Mouse (Mus musculus): ENCODE results near the gene Gdi1.

DNA sequence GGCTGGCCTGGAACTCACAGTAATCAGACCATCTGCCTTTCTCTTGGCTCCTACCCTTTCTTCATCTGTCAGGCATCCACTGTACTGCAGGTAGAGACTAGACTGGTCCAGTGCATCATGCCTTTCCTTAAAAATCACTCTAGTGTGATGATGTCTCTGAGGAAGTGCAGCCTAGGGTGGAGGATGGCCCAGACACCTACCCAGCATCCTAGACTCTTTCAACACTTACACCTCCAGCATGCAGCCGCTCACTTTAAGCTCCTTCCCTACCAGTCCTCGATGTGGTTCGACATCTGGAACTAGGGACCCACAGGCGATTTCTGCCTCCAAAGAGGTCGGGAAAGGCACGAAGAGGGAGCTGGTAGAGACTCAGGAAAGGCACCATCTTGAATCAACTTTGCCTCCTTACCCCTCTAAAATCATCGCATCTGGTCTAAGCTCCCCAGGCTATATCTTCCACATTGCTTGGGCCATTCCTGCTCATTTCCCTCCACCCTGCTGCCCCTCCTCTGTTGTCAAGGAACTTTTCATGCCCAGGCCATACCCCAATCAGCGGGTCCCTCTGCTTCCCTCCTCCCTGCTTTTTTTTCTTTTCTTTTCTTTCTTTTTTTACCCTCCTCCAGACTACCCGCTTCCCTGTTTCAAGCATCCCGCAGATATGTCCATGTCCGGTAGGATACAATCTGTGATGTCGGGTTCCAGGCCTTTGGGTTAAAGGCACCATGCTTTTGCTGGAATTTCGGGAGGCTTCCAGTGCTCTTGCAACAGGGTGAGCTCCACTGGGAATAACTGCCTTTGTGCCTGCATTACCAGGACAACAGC lies 48.1 kb downstream of the Gdi1 start:
- no peak for TF ChIP-seq CTCF (IDR thresholded peaks at IDR 0.05; ENCODE audit: low read depth)
- no peak for TF ChIP-seq EP300 (optimal IDR thresholded peaks at IDR 0.05)

All from stomach, postnatal 0 days (tissue).